Mouse (Mus musculus) bone marrow macrophage, adult 2 months (primary cell): Measurements from ENCODE around the gene Ccdc90b.

Source experiments
- CTCF ChIP-seq: IDR thresholded peaks from 2 replicates; pipeline ENCODE4 v1.5.1; 2012; ENCODE audit warnings: low read depth, mild to moderate bottlenecking, low read length, moderate library complexity
- POLR2A ChIP-seq: IDR thresholded peaks from 2 replicates; pipeline ENCODE4 v1.6.1; 2012; ENCODE audit warnings: mild to moderate bottlenecking, low read depth, low read length, borderline replicate concordance

GRCm38 (mm10) chr7:92532351-92533036, 28.5 kb upstream of the Ccdc90b start:
- TF ChIP-seq POLR2A = no peak
- TF ChIP-seq CTCF = no peak
